11 mouse cellular contexts compared by ENCODE assay signal in genomic region chr17:29442131-29442557, GRCm38 (mm10). TPM values are rescaled to one million over a fixed set of nuclear protein-coding genes. Genes with fewer than 3 reads are reported as not detected.
A peak's percentile ranks its signal among the peaks of the same experiment; 100 is the strongest.
DNase-seq lines count a peak whose midpoint lies in the region; ATAC-seq and TF ChIP-seq lines count a peak whose summit lies in the region.
"Had no signal": no experiment of that assay in that cellular context is flagged by ENCODE, and none has a peak within 500 bp of the region (broad histone marks: within the 10 kb centered on the region; RNA-seq: fewer than 3 reads in every experiment).

No protein-coding gene starts in this region.

- no peak for TF ChIP-seq CTCF in lung, postnatal 0 days (IDR thresholded peaks at IDR 0.05)
- TF ChIP-seq CTCF in liver, adult 2 months (IDR thresholded peaks at IDR 0.05; ENCODE audit: low read depth, low read length), result no peak
- TF ChIP-seq CTCF in stomach, postnatal 0 days (IDR thresholded peaks at IDR 0.05; ENCODE audit: low read depth), result no peak

- no peaks in the 10 kb centered on the region for H3K9me3 ChIP-seq in forebrain, embryonic 10.5 days
- H3K9me3 ChIP-seq in forebrain, embryonic 12.5 days, result no peaks in the 10 kb centered on the region
- H3K9me3 ChIP-seq in lung, postnatal 0 days (ENCODE audit: low read length), result no peaks in the 10 kb centered on the region
- no peaks in the 10 kb centered on the region for H3K9me3 ChIP-seq in stomach, postnatal 0 days (ENCODE audit: control insufficient read depth, low read length)
- H3K9me3 ChIP-seq: hindbrain, embryonic 13.5 days had no signal

- peaks cover 75% of the 10 kb centered on the region for H3K4me1 ChIP-seq in forebrain, embryonic 10.5 days
- H3K4me1 ChIP-seq in forebrain, embryonic 12.5 days, result peaks cover 31% of the 10 kb centered on the region
- peaks cover 11% of the 10 kb centered on the region; the same call in 1 of the 2 replicates for H3K4me1 ChIP-seq in lung, postnatal 0 days (ENCODE audit: insufficient read depth, low read depth, low read length)
- peaks cover 22% of the 10 kb centered on the region for H3K4me1 ChIP-seq in liver, adult 2 months (ENCODE audit: control insufficient read depth, insufficient read depth, low read length)
- H3K4me1 ChIP-seq in stomach, postnatal 0 days (replicated peaks; ENCODE audit: control insufficient read depth, insufficient read depth), result peaks cover 4% of the 10 kb centered on the region; the same call in 1 of the 2 replicates

- no peak for ATAC-seq in forebrain, embryonic 12.5 days (ENCODE audit: low FRiP score)
- ATAC-seq in lung, postnatal 0 days, result peak; percentile 18
- no peak for ATAC-seq in stomach, postnatal 0 days (ENCODE audit: low FRiP score, low TSS enrichment)

- WGBS in forebrain, embryonic 10.5 days, result 66% methylated on average over 7 of the region's 7 CpGs
- WGBS in forebrain, embryonic 12.5 days, result 65% methylated on average over 7 of the region's 7 CpGs
- 31% methylated on average over 7 of the region's 7 CpGs for WGBS in lung, postnatal 0 days
- WGBS in liver, adult 2 months, result 6% methylated on average over 7 of the region's 7 CpGs
- 53% methylated on average over 7 of the region's 7 CpGs for WGBS in stomach, postnatal 0 days

- H3K27ac ChIP-seq in forebrain, embryonic 10.5 days, result peak overlapping the region; percentile 91
- H3K27ac ChIP-seq in forebrain, embryonic 12.5 days, result no peak overlapping the region
- H3K27ac ChIP-seq in lung, postnatal 0 days (ENCODE audit: low read length), result peak overlapping the region; percentile 57
- H3K27ac ChIP-seq in liver, adult 2 months (replicated peaks; ENCODE audit: insufficient read depth, low read depth, low read length), result peak overlapping the region; percentile 3; the same call in 1 of the 2 replicates
- H3K27ac ChIP-seq in stomach, postnatal 0 days (replicated peaks), result 0 out of 2 replicates have a peak overlapping the region, but pooled peaks have one; percentile 50
- H3K27ac ChIP-seq: hindbrain, embryonic 13.5 days had no signal

- no peak overlapping the region for H3K4me3 ChIP-seq in forebrain, embryonic 10.5 days
- H3K4me3 ChIP-seq in forebrain, embryonic 12.5 days (replicated peaks), result no peak overlapping the region
- no peak overlapping the region for H3K4me3 ChIP-seq in lung, postnatal 0 days (ENCODE audit: low read depth, low read length)
- no peak overlapping the region for H3K4me3 ChIP-seq in liver, adult 2 months (ENCODE audit: insufficient read depth, low read depth, low read length)
- H3K4me3 ChIP-seq in stomach, postnatal 0 days (ENCODE audit: low read depth, low read length), result no peak overlapping the region
- H3K4me3 ChIP-seq: hindbrain, embryonic 13.5 days had no signal

- peak; percentile 26; the same call in 1 of the 2 replicates for TF ChIP-seq EP300 in lung, postnatal 0 days (IDR thresholded peaks at IDR 0.05)
- no peak for TF ChIP-seq EP300 in stomach, postnatal 0 days (optimal IDR thresholded peaks at IDR 0.05)

- no peak overlapping the region for H3K4me2 ChIP-seq in forebrain, embryonic 12.5 days
- H3K4me2 ChIP-seq in lung, postnatal 0 days (replicated peaks; ENCODE audit: low read depth, low read length), result no peak overlapping the region
- H3K4me2 ChIP-seq in stomach, postnatal 0 days (replicated peaks; ENCODE audit: low read depth), result no peak overlapping the region
- H3K4me2 ChIP-seq: hindbrain, embryonic 13.5 days had no signal

- no peak for TF ChIP-seq POLR2A in liver, adult 2 months (IDR thresholded peaks at IDR 0.05; ENCODE audit: extremely low read depth, insufficient read depth, low read length)

- no peak for DNase-seq in forebrain, embryonic 10.5 days (ENCODE audit: extremely low spot score, low spot score)
- peak; percentile 55 for DNase-seq in lung, postnatal 0 days (ENCODE audit: low spot score)
- DNase-seq in lung, postnatal 14 days, result no peak
- DNase-seq in liver, adult 2 months (ENCODE audit: extremely low read depth, low read depth, low spot score), result peak; percentile 64
- no peak for DNase-seq in stomach, postnatal 0 days (ENCODE audit: low spot score)
- no peak for DNase-seq in Muller cell, postnatal 12 days (ENCODE audit: inconsistent ontology term)
- no peak for DNase-seq in cerebellum, adult 11 months
- DNase-seq: B cell, adult 2 months; cerebellum, postnatal 25 days had no signal

- H3K36me3 ChIP-seq in forebrain, embryonic 10.5 days (replicated peaks), result no peaks in the 10 kb centered on the region
- no peaks in the 10 kb centered on the region for H3K36me3 ChIP-seq in forebrain, embryonic 12.5 days (replicated peaks)
- no peaks in the 10 kb centered on the region for H3K36me3 ChIP-seq in lung, postnatal 0 days (ENCODE audit: insufficient read depth, low read length)
- H3K36me3 ChIP-seq in liver, adult 2 months (ENCODE audit: control insufficient read depth, insufficient read depth, low read length), result no peaks in the 10 kb centered on the region
- no peaks in the 10 kb centered on the region for H3K36me3 ChIP-seq in stomach, postnatal 0 days (ENCODE audit: control insufficient read depth, insufficient read depth, low read length)
- H3K36me3 ChIP-seq: hindbrain, embryonic 13.5 days had no signal

- no peaks in the 10 kb centered on the region for H3K79me2 ChIP-seq in liver, adult 2 months (ENCODE audit: control insufficient read depth, insufficient read depth, low read length)

- H3K9ac ChIP-seq in forebrain, embryonic 12.5 days, result no peak overlapping the region
- no peak overlapping the region for H3K9ac ChIP-seq in lung, postnatal 0 days (replicated peaks; ENCODE audit: low read depth)
- H3K9ac ChIP-seq in liver, adult 2 months (ENCODE audit: low read depth, low read length), result no peak overlapping the region
- H3K9ac ChIP-seq in stomach, postnatal 0 days (ENCODE audit: low read length), result no peak overlapping the region
- H3K9ac ChIP-seq: hindbrain, embryonic 13.5 days had no signal

- H3K27me3 ChIP-seq in forebrain, embryonic 10.5 days (ENCODE audit: poor library complexity, severe bottlenecking), result peaks cover 13% of the 10 kb centered on the region
- H3K27me3 ChIP-seq in forebrain, embryonic 12.5 days, result 0 out of 2 replicates have a peak, but pooled peaks cover 1% of the 10 kb centered on the region
- no peaks in the 10 kb centered on the region for H3K27me3 ChIP-seq in lung, postnatal 0 days (replicated peaks; ENCODE audit: insufficient read depth, low read length)
- H3K27me3 ChIP-seq in liver, adult 2 months (ENCODE audit: control insufficient read depth, insufficient read depth, low read length), result no peaks in the 10 kb centered on the region
- H3K27me3 ChIP-seq in stomach, postnatal 0 days (ENCODE audit: control insufficient read depth, insufficient read depth, low read length), result no peaks in the 10 kb centered on the region
- H3K27me3 ChIP-seq: hindbrain, embryonic 13.5 days had no signal

RNA-seq across cellular contexts. Expression of gene Pim1, which starts 48.4 kb away (rescaled TPM):
- polyA plus RNA-seq in forebrain, embryonic 10.5 days (2016; fragmentation: Nextera tagmentation; extraction: Ambion mirVana), result 32.2 and 33.1 TPM in 2 replicates
- polyA plus RNA-seq in forebrain, embryonic 12.5 days (2016; fragmentation: Nextera tagmentation; extraction: Ambion mirVana), result 18.9 and 22.6 TPM in 2 replicates
- polyA plus RNA-seq in lung, postnatal 0 days (2015; fragmentation: Nextera tagmentation; extraction: Ambion mirVana), result 30.0 and 49.5 TPM in 2 replicates
- 8.9 and 9.5 TPM in 2 replicates for total RNA-seq in liver, adult 2 months (2014; rRNA removed)
- 16.0 and 16.4 TPM in 2 replicates for polyA plus RNA-seq in liver, adult 2 months (2012; rRNA removed)
- 28.6 and 32.8 TPM in 2 replicates for polyA plus RNA-seq in stomach, postnatal 0 days (2015; fragmentation: Nextera tagmentation; extraction: Ambion mirVana)

Comparison
In these comparisons a context has a peak if more than half of its experiments do, and no peak if none do; other contexts are left out.
1. DNase-seq: peak in lung, postnatal 0 days (single experiment) and liver, adult 2 months (single experiment); none in forebrain, embryonic 10.5 days (single experiment), lung, postnatal 14 days (single experiment), stomach, postnatal 0 days (single experiment), Muller cell, postnatal 12 days (single experiment) and cerebellum, adult 11 months (single experiment).